Mouse (Mus musculus) hindlimb bud, embryonic 11.5 days (tissue): Measurements from ENCODE around the gene Chdh.

ENCODE experiments used
- DNase-seq: peaks from one replicate; pipeline ENCODE4 v3.0.0-alpha.2; 2012; ENCODE audit warnings: low read depth, low spot score; ENCODE audit errors: extremely low spot score

Chdh gene

GRCm38 (mm10) chr14:30054922-30055321 is 46.1 kb downstream of the Chdh start:
- no peak for DNase-seq

GRCm38 (mm10) chr14:30056031-30056766 is 47.4 kb downstream of the Chdh start:
- no peak for DNase-seq

GRCm38 (mm10) chr14:30064864-30065263 is 56.0 kb downstream of the Chdh start:
- no peak for DNase-seq

GRCm38 (mm10) chr14:30066752-30067151 is 57.9 kb downstream of the Chdh start:
- no peak for DNase-seq

GRCm38 (mm10) chr14:30068566-30068965 is 59.7 kb downstream of the Chdh start:
- DNase-seq = no peak

- DNase-seq = no peak
Observed at GRCm38 (mm10) chr14:30075268-30075887, 66.6 kb downstream of the Chdh start.

- DNase-seq = no peak
Observed at GRCm38 (mm10) chr14:30078115-30078808, 69.4 kb downstream of the Chdh start.

- DNase-seq = no peak
Observed at GRCm38 (mm10) chr14:30079729-30080128, 70.9 kb downstream of the Chdh start.
